In the genomic region with DNA sequence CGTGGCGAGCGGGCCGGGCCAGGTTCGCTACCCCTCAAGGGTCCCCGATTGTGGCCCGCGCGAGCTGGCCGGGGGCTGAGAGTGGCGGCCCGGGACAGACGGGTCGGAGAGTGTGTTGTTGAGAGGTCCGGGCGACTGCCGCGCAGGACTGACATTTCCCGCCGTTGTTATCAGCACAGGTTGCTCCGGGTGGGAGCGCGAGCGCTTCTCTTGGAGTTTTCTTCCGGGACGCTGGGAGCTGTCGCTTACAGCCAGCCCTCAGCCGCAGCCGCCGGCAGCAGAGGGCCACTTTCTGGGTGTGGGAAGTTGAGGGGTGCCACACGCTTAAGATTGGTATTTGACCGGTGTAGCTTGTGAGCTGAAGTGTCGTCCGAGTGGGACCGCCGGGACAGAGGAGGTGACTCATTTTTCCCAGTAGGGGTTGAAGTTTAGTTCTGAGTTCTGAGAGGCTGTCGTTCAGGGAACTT, we compare ENCODE assay signal across 7 mouse cellular contexts. TPM values are rescaled to one million over a fixed set of nuclear protein-coding genes. Genes with fewer than 3 reads are reported as not detected.
DNase-seq lines count a peak whose midpoint lies in the region; ATAC-seq lines count a peak whose summit lies in the region.

No protein-coding gene starts in this region.

- peak; percentile 34; the same call in 1 of the 2 replicates for ATAC-seq in common myeloid progenitor, adult 5-6 weeks (replicated peaks; ENCODE audit: low read depth, poor library complexity, severe bottlenecking)
- ATAC-seq in heart, embryonic 16.5 days (replicated peaks; ENCODE audit: extremely low read depth, insufficient read depth, low FRiP score) = peak; percentile 65

- peaks cover 14% of the 10 kb centered on the region for H3K36me3 ChIP-seq in heart, embryonic 16.5 days (ENCODE audit: control insufficient read depth, insufficient read depth)

- under 1% methylated on average over 37 of the region's 37 CpGs for WGBS in heart, embryonic 16.5 days

- peak overlapping the region; percentile 89 for H3K27ac ChIP-seq in heart, embryonic 16.5 days (ENCODE audit: low read length)

- DNase-seq in 416B (ENCODE audit: low read depth) = peak; percentile 71
- DNase-seq in CD8-positive naive resting alpha-beta T cell, adult 2 months (ENCODE audit: low read depth in 2 of 2, low spot score in 2 of 2) = peak; percentile 21 to 32
- peak; percentile 56 to 71 for DNase-seq in kidney, postnatal 4 days
- DNase-seq in lung, postnatal 36 days = peak; percentile 25
- DNase-seq in right cerebral cortex, postnatal 14 days = peak; percentile 38

- peak overlapping the region; percentile 96 for H3K9ac ChIP-seq in heart, embryonic 16.5 days (ENCODE audit: low read length)

- H3K9me3 ChIP-seq in heart, embryonic 16.5 days (replicated peaks; ENCODE audit: control insufficient read depth, low read length) = no peaks in the 10 kb centered on the region

- peak overlapping the region; percentile 84 for H3K4me2 ChIP-seq in heart, embryonic 16.5 days (ENCODE audit: low read depth, low read length)

- H3K27me3 ChIP-seq in heart, embryonic 16.5 days (ENCODE audit: control insufficient read depth, insufficient read depth, low read length) = no peaks in the 10 kb centered on the region

- peaks cover 8% of the 10 kb centered on the region for H3K4me1 ChIP-seq in heart, embryonic 16.5 days (ENCODE audit: control insufficient read depth, insufficient read depth, low read length)

- peak overlapping the region; percentile 98 for H3K4me3 ChIP-seq in heart, embryonic 16.5 days (ENCODE audit: low read length)

RNA-seq across cellular contexts. Expression of a gene that starts 0.6 kb away (rescaled TPM):
- 81.0 and 107 TPM in 2 replicates for total RNA-seq in common myeloid progenitor, adult 5-6 weeks (2017)
- 189 and 197 TPM in 2 replicates for polyA plus RNA-seq in heart, embryonic 16.5 days (2015; fragmentation: Nextera tagmentation; extraction: Ambion mirVana)

RNA-seq across cellular contexts. Expression of a gene that starts 46.0 kb away (rescaled TPM):
- total RNA-seq in common myeloid progenitor, adult 5-6 weeks (2017) = 244 and 248 TPM in 2 replicates
- polyA plus RNA-seq in heart, embryonic 16.5 days (2015; fragmentation: Nextera tagmentation; extraction: Ambion mirVana) = 141 and 155 TPM in 2 replicates

RNA-seq across cellular contexts. Expression of a gene that starts 47.8 kb away (rescaled TPM):
- total RNA-seq in common myeloid progenitor, adult 5-6 weeks (2017) = 1.5 and 6.5 TPM in 2 replicates
- 0.30 and 0.55 TPM in 2 replicates for polyA plus RNA-seq in heart, embryonic 16.5 days (2015; fragmentation: Nextera tagmentation; extraction: Ambion mirVana)

RNA-seq across cellular contexts. Expression of a gene that starts 51.2 kb away (rescaled TPM):
- 11.3 and 14.2 TPM in 2 replicates for total RNA-seq in common myeloid progenitor, adult 5-6 weeks (2017)
- polyA plus RNA-seq in heart, embryonic 16.5 days (2015; fragmentation: Nextera tagmentation; extraction: Ambion mirVana) = 14.7 and 17.7 TPM in 2 replicates

Comparison
In these comparisons a context has a peak if more than half of its experiments do, and no peak if none do; other contexts are left out.
1. Peak in every context shown above with its lines: DNase-seq, ATAC-seq, H3K4me3 ChIP-seq and H3K27ac ChIP-seq.